Mouse (Mus musculus) embryonic facial prominence, embryonic 15.5 days (tissue): ENCODE measurements around the gene Igsf3. TPM values are rescaled to one million over a fixed set of nuclear protein-coding genes. Genes with fewer than 3 reads are reported as not detected.

ENCODE experiments used
- ATAC-seq: fragments of 200-750 bp; cut with Nextera tagmentation; 2 replicates; pipeline ENCODE4 v1.8.0; 2017; ENCODE audit warnings: low read depth, moderate TSS enrichment; ENCODE audit not compliant: insufficient number of reproducible peaks, low FRiP score, low TSS enrichment
- H3K27ac ChIP-seq: fragments of 300-500 bp; sonication (generic); replicated peaks from 2 replicates; pipeline ENCODE4 v1.5.1; 2015; ENCODE audit warnings: mild to moderate bottlenecking, inconsistent platforms
- H3K27me3 ChIP-seq: fragments of 300-500 bp; sonication (generic); 2 replicates; pipeline ENCODE4 v1.6.1; 2015; ENCODE audit warnings: inconsistent platforms
- H3K36me3 ChIP-seq: fragments of 300-500 bp; sonication (generic); 2 replicates; pipeline ENCODE4 v1.6.1; 2015; ENCODE audit warnings: mild to moderate bottlenecking, inconsistent platforms
- H3K4me1 ChIP-seq: fragments of 300-500 bp; sonication (generic); 2 replicates; pipeline ENCODE4 v1.6.1; 2015; ENCODE audit warnings: inconsistent platforms
- H3K4me2 ChIP-seq: fragments of 300-500 bp; sonication (generic); replicated peaks from 2 replicates; pipeline ENCODE4 v1.6.1; 2015; ENCODE audit warnings: mild to moderate bottlenecking, inconsistent platforms
- H3K4me3 ChIP-seq: fragments of 300-500 bp; sonication (generic); replicated peaks from 2 replicates; pipeline ENCODE4 v1.5.1; 2015; ENCODE audit warnings: mild to moderate bottlenecking, inconsistent platforms
- H3K9ac ChIP-seq: fragments of 300-500 bp; sonication (generic); 2 replicates; pipeline ENCODE4 v1.6.1; 2015; ENCODE audit warnings: inconsistent platforms
- H3K9me3 ChIP-seq: fragments of 300-500 bp; sonication (generic); replicated peaks from 2 replicates; pipeline ENCODE4 v1.6.1; 2016; ENCODE audit warnings: inconsistent platforms
- WGBS: fragments of 180-500 bp; shearing (Covaris S2); methylation state at CpG from one replicate; pipeline ENCODE4 v1.1.7; 2015; 5-methylcytosine and 5-hydroxymethylcytosine counted together
- polyA plus RNA-seq: library from polyadenylated mRNA; unstranded; fragments of >200 nt; fragmentation: Nextera tagmentation; extraction: Ambion mirVana; gene quantifications from 2 replicates; pipeline ENCODE4 v1.2.1, GENCODE M21; 2015

The Igsf3 gene
- polyA plus RNA-seq, 1 experiment from 2014 or later: 76.1 TPM

DNA sequence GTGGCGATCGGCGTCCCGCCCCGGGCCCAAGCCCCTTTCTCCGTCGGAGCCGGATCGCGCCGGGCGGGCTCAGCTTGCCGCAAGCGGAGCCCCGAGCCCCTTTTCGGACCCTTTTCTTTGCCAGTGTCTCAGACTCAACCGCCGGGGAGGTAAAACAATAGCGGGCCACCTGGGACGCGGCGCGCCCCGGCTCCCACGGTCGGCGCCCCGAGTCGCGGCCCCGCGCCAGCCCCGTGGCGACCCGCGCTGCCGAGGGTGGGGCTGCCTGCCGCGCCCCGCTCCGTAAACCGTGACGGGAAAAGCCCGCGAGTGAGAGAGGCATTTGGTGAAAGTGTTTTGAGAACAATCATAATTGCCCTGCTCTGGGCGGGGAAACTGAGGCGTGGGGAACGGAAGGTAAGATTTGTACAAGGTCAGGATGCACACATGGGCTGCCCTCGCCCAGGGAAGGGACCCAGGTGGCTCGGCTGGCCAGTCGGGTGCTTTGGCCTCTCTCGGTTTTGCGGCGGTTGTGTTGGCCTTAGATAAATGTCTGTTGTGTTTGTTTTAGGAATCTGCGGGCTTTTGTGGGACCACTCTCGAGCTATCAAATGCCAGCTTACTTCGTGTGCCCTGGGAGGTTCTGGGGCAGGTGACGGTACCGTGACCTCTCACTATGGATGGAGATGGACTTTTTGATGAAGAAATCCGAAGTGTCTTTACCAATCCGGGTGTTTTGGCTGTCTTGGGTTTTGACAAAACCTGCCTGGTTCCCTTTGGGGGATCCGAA is 557 bp downstream of the Igsf3 start:
- H3K9me3 ChIP-seq: no peaks in the 10 kb centered on the region
- peaks cover 48% of the 10 kb centered on the region for H3K4me1 ChIP-seq
- peak overlapping the region; percentile 81 for H3K4me3 ChIP-seq
- ATAC-seq: 0 out of 2 replicates have a peak, but pooled peaks have one; percentile 31
- H3K27ac ChIP-seq: peak overlapping the region; percentile 86
- H3K27me3 ChIP-seq: no peaks in the 10 kb centered on the region
- no peaks in the 10 kb centered on the region for H3K36me3 ChIP-seq
- H3K4me2 ChIP-seq: peak overlapping the region; percentile 82
- WGBS: under 1% methylated on average over 61 of the region's 62 CpGs
- H3K9ac ChIP-seq: peak overlapping the region; percentile 85

DNA sequence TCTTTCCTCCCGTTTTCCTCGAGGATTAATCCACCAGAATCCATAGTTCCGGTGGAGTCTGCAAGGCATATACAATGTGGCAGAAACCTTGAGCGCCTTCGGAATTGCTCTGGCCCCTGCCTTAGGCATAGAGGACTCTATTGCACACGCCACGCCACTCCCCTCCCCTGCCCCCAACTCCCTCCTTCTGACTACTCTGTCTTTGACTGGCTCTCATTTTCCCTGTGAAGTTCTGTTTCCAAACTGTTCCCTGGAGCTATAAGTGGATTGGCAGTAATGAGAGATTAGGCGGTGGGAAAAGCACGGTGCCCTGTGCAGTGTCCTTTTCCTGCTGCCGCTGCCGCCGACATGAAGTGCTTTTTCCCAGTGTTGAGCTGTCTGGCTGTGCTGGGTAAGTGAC is 1.2 kb downstream of the Igsf3 start:
- Histone ChIP-seq H3K27me3 (no peaks in the 10 kb centered on the region), H3K27ac (peak overlapping the region; percentile 86), H3K4me2 (peak overlapping the region; percentile 82), H3K36me3 (no peaks in the 10 kb centered on the region), H3K9ac (peak overlapping the region; percentile 85), H3K4me3 (peak overlapping the region; percentile 81), H3K4me1 (peaks cover 55% of the 10 kb centered on the region), H3K9me3 (no peaks in the 10 kb centered on the region)
- WGBS: under 1% methylated on average over 12 of the region's 12 CpGs
- ATAC-seq: 0 out of 2 replicates have a peak, but pooled peaks have one; percentile 50

DNA sequence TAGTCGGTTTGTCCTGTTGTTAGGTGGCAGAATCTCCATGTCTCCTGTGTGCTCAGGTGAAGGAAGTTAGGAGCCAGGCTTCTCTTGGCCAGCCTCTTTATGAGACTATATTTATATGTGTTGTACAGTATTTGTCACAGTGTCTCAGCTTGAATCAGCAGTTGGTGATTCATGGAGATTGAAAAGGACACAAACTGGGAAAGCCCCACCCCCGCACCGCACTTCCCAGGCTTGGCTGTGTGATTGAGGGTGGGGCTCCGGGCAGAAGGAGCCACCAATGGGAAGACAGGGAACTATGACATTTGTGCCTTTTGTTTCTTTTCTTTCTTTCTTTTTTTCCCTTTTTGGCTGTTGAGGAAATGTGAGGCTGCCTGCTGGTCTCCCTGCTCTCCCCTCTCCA is 2.9 kb downstream of the Igsf3 start:
- peak overlapping the region; percentile 81 for H3K4me3 ChIP-seq
- no peaks in the 10 kb centered on the region for H3K9me3 ChIP-seq
- H3K4me2 ChIP-seq: peak overlapping the region; percentile 82
- no peak; the same call in 1 of the 2 replicates for ATAC-seq
- WGBS: 19% methylated on average over 4 of the region's 4 CpGs
- peaks cover 68% of the 10 kb centered on the region for H3K4me1 ChIP-seq
- H3K27ac ChIP-seq: no peak overlapping the region
- H3K36me3 ChIP-seq: no peaks in the 10 kb centered on the region
- no peak overlapping the region for H3K9ac ChIP-seq
- no peaks in the 10 kb centered on the region for H3K27me3 ChIP-seq

DNA sequence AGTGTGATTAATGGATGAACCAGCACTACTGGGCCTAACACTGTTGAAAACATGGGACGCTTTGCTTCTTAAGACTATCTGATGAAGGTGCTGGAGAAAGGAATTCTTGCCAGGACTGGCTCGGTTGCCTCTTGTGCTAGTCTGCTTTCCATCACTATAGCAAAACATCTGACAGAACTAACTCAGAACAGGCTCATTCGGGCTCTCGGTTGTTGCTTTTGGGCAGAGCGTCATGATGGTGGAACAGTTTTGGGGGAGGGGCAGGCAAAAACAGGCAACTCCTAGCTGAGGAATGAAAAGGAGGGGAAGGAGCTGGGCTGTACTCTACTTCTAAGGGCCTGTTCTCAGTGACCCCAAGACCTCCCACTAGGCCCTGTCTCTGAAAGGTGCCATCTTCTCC is 4.8 kb downstream of the Igsf3 start:
- peak overlapping the region; percentile 82 for H3K4me2 ChIP-seq
- H3K4me1 ChIP-seq: peaks cover 78% of the 10 kb centered on the region
- no peak for ATAC-seq
- no peaks in the 10 kb centered on the region for H3K36me3 ChIP-seq
- 25% methylated on average over 5 of the region's 5 CpGs for WGBS
- H3K9ac ChIP-seq: no peak overlapping the region
- no peaks in the 10 kb centered on the region for H3K9me3 ChIP-seq
- 0 out of 2 replicates have a peak overlapping the region, but pooled peaks have one; percentile 44 for H3K27ac ChIP-seq
- H3K27me3 ChIP-seq: no peaks in the 10 kb centered on the region
- H3K4me3 ChIP-seq: 0 out of 2 replicates have a peak overlapping the region, but pooled peaks have one; percentile 81

DNA sequence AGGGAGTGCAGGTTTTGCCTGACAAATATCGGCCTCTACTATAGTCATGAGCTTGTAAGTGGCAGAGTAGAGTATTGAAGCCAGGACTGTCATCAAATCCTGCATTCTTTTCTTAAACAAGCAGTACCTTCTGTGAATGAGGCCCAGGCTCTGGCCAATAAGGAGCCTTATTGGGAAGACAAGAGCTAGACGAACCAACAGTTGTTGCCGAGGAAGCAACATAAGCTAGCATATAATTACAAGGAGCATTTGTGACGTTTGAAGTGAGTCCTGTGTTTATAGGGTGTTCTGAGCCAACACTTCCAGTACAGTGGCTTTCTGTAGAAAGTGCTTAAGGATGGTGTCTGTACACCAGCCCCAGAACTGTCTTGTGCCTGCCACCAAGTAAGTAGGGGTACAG is 5.9 kb downstream of the Igsf3 start:
- H3K27ac ChIP-seq: no peak overlapping the region
- H3K4me2 ChIP-seq: no peak overlapping the region
- no peaks in the 10 kb centered on the region for H3K27me3 ChIP-seq
- no peaks in the 10 kb centered on the region for H3K9me3 ChIP-seq
- 32% methylated on average over 4 of the region's 4 CpGs for WGBS
- no peak overlapping the region for H3K9ac ChIP-seq
- no peak overlapping the region for H3K4me3 ChIP-seq
- ATAC-seq: no peak
- peaks cover 79% of the 10 kb centered on the region for H3K4me1 ChIP-seq
- no peaks in the 10 kb centered on the region for H3K36me3 ChIP-seq

DNA sequence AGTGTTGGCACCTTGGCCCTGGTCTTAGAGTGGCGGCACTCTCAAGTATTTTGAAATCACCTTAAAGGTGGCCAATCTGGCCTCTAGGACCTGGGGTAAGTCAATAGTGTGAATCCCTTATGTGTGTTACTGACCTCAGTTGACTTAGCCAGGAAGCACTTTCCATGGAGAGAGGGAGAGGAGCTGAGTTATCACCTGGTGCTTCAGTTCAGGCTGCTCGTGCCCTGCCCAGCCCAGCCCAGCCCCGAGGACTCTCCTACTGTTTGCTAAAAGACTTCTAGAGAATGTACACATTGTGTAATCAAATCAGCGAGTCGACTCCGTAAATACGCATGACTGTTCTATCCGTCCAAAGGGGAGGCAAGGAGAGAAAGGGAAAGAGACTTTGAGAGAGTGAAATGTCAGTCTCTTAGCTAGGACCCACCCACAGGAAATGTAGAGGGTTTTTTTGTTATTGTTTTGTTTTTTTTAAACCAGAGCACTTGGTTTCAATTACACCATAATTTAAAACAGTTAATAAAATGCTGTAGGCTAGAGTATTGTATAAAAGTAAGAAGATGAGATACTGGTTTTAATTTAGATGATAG is 9.6 kb downstream of the Igsf3 start:
- 29% methylated on average over 8 of the region's 8 CpGs for WGBS
- Histone ChIP-seq H3K4me1 (peaks cover 82% of the 10 kb centered on the region), H3K27me3 (no peaks in the 10 kb centered on the region), H3K27ac (peak overlapping the region; percentile 58), H3K4me2 (peak overlapping the region; percentile 11; the same call in 1 of the 2 replicates), H3K4me3 (no peak overlapping the region), H3K9me3 (no peaks in the 10 kb centered on the region), H3K9ac (no peak overlapping the region), H3K36me3 (no peaks in the 10 kb centered on the region)
- ATAC-seq: peak; percentile 18; the same call in 1 of the 2 replicates

DNA sequence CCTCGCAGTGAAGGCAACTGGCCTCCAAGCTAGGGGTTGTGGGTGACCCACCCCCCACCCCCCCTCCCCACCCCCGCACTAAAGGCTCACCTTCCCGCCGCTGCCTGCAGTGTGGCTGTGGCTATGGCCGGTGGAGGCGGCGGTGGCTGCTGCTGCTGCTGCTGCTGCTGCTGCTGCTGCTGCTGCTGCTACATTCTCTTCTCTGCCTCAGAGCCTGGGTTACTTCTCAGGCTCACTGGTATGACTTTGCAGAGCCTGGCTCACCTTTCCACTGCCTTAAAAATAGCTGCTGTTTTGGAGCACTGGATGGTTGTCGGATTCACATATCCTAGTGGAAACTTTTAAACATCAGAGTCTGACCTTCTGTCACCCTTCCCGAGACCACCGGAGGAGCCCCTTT is 11.0 kb downstream of the Igsf3 start:
- 19% methylated on average over 10 of the region's 10 CpGs for WGBS
- H3K4me1 ChIP-seq: peaks cover 82% of the 10 kb centered on the region
- H3K9me3 ChIP-seq: no peaks in the 10 kb centered on the region
- H3K9ac ChIP-seq: no peak overlapping the region
- no peaks in the 10 kb centered on the region for H3K36me3 ChIP-seq
- H3K4me2 ChIP-seq: 0 out of 2 replicates have a peak overlapping the region, but pooled peaks have one; percentile 15
- no peak overlapping the region for H3K4me3 ChIP-seq
- H3K27me3 ChIP-seq: no peaks in the 10 kb centered on the region
- ATAC-seq: no peak
- no peak overlapping the region for H3K27ac ChIP-seq

DNA sequence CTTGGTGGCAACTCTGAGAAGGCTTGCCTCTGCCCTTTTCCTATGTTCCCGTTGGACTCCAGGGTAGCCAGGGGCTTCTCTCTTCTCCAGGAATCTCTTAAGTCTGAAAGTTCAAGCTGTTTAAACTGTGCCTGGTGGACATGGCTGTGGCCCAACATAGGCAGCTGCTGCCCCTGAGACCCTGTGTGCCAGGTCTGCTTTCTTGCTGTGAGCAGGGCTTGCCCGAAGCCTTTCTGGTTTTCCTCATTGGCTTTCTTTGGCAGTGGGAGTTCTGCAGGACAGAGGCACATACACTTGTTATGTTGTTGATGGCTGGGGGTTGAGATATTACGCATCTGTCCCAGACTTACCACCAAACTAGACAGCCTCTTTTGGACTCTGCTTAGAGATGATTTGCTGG is 12.7 kb downstream of the Igsf3 start:
- 76% methylated on average over 3 of the region's 3 CpGs for WGBS
- H3K36me3 ChIP-seq: no peaks in the 10 kb centered on the region
- no peak overlapping the region for H3K4me2 ChIP-seq
- no peak for ATAC-seq
- H3K4me3 ChIP-seq: no peak overlapping the region
- peak overlapping the region; percentile 58; the same call in 1 of the 2 replicates for H3K27ac ChIP-seq
- H3K9ac ChIP-seq: no peak overlapping the region
- H3K4me1 ChIP-seq: peaks cover 85% of the 10 kb centered on the region
- no peaks in the 10 kb centered on the region for H3K9me3 ChIP-seq
- no peaks in the 10 kb centered on the region for H3K27me3 ChIP-seq

DNA sequence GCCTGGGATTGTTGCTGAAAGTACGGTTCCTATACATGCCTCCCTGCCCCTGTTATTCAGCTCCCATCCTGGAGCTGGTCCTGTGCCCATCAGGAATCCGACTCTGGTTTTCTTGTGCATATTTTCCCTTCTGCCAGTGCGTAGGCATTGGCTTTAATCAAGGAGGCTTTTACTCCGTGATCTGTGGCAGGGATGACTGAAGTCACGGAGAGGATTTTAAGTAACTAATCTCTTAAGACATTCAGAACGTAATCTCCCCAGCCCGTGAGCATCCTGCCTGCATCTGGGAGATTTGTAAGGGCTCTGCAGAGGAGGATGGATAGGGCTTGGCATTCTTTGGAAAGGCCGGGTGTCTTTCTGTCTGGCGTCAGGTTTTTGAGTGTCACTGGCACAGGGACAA is 13.6 kb downstream of the Igsf3 start:
- Histone ChIP-seq H3K36me3 (no peaks in the 10 kb centered on the region), H3K9me3 (no peaks in the 10 kb centered on the region), H3K4me1 (peaks cover 86% of the 10 kb centered on the region), H3K27ac (peak overlapping the region; percentile 58), H3K4me3 (no peak overlapping the region), H3K27me3 (no peaks in the 10 kb centered on the region), H3K9ac (no peak overlapping the region), H3K4me2 (no peak overlapping the region)
- WGBS: 22% methylated on average over 9 of the region's 9 CpGs
- no peak for ATAC-seq

DNA sequence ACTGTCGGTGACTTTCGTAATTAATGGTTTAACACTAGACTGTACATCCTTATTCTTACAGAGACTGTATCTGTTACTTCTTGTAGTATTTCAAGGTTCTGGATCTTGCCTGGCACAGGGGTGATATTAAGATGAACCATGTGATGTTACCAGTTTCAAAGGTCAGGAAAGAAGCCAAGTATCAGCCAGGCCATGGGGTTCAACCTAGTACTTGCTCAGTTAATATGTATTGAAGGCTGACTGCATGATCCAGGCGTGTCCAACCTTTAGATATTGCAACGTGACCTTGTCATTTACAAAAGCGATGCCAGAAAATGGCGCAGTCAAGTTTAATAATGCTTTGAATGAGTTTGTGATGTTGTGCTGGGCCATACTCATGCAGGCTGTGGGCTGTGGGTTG is 15.1 kb downstream of the Igsf3 start:
- no peak overlapping the region for H3K4me3 ChIP-seq
- no peaks in the 10 kb centered on the region for H3K36me3 ChIP-seq
- no peak overlapping the region for H3K9ac ChIP-seq
- no peaks in the 10 kb centered on the region for H3K27me3 ChIP-seq
- H3K4me2 ChIP-seq: no peak overlapping the region
- H3K27ac ChIP-seq: no peak overlapping the region
- 88% methylated on average over 6 of the region's 6 CpGs for whole genome bisulfite sequencing
- H3K9me3 ChIP-seq: no peaks in the 10 kb centered on the region
- H3K4me1 ChIP-seq: peaks cover 95% of the 10 kb centered on the region
- ATAC-seq: no peak

DNA sequence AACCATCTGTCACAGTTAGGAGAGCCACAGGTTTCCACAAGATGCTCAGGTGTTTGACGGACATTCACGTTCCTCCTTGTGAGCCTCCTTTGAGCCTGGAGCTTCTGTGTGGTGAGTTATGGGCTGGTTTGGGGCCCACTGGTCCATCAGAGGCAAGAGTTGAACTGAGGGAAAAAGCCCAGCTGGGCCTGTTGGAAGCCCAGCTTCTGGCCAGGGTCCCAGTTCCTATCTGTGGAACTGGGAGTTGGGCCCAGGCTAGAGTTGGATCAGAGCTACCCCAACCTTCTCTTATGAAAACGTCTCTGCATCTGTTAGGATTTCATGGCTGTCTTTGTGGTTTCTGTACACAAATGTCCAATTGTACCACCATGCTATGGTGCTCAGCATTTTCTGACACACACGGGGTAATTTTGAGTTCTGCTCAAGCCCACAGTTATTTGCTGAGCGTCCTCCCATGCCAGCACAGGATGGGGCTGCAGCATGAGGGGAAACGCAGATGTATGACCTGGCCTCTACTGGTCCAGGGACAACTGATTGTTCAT is 16.3 kb downstream of the Igsf3 start:
- H3K36me3 ChIP-seq: no peaks in the 10 kb centered on the region
- peaks cover 100% of the 10 kb centered on the region for H3K4me1 ChIP-seq
- no peaks in the 10 kb centered on the region for H3K9me3 ChIP-seq
- H3K27ac ChIP-seq: peak overlapping the region; percentile 68
- WGBS: 56% methylated on average over 6 of the region's 6 CpGs
- peak; percentile 13; the same call in 1 of the 2 replicates for ATAC-seq
- no peak overlapping the region for H3K9ac ChIP-seq
- H3K4me2 ChIP-seq: no peak overlapping the region
- no peaks in the 10 kb centered on the region for H3K27me3 ChIP-seq
- H3K4me3 ChIP-seq: no peak overlapping the region
